Mouse (Mus musculus) ES-E14 (cell line): ENCODE data around the gene Pax5.

Experiments used
- CHD2 ChIP-seq: IDR thresholded peaks from 2 replicates; pipeline ENCODE4 v1.6.1; 2014; ENCODE audit warnings: mild to moderate bottlenecking, low read depth, low read length, inconsistent platforms
- MAFK ChIP-seq: IDR thresholded peaks from 2 replicates; pipeline ENCODE4 v1.6.1; 2014; ENCODE audit warnings: mild to moderate bottlenecking, low read depth, low read length, inconsistent platforms; ENCODE audit not compliant: insufficient read depth
- ZC3H11A ChIP-seq: IDR thresholded peaks from 2 replicates; pipeline ENCODE4 v1.6.1; 2012; ENCODE audit warnings: low read depth, mild to moderate bottlenecking, inconsistent platforms, low read length, borderline replicate concordance

GRCm38 (mm10) chr4:44671486-44671885 is 38.8 kb downstream of the Pax5 start:
- no peak for TF ChIP-seq ZC3H11A
- TF ChIP-seq MAFK, result no peak
- TF ChIP-seq CHD2, result no peak
